Mouse (Mus musculus): ENCODE measurements at regions not wholly inside any gene's neighbourhood (a gene's known extent, or its start where the extent isn't known, plus 50 kb on each side); places are given as distances from the start of the nearest gene placed in this dataset.

DNA sequence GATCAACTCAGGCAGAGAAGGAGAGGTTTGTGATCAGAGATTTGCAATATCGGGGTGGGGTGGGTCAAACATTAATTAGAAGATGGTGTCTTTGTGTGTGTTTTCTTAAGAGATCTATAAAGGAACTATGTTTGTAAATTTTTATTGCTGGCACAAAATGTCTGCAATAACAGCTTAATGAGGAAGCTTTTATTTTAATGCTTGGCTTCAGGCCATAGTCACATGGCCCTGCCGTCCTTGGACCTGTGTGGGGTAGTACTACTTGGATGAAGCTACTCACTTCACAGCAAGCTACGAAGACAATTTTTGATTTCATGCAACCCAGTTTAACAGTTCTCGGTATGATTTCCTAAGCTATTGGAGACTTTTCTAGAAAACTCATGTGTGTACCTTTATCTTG is 78.5 kb upstream of the Enpp6 start:
- TF ChIP-seq POLR2A (IDR thresholded peaks at IDR 0.05; ENCODE audit: low read depth, low read length): no peak
- TF ChIP-seq CTCF (IDR thresholded peaks at IDR 0.05; ENCODE audit: extremely low read depth, insufficient read length, insufficient replicate concordance, low read depth, low read length): no peak

Data from small intestine, adult 2 months (tissue).